Mouse (Mus musculus): ENCODE measurements around the gene Spata1. TPM values are rescaled to one million over a fixed set of nuclear protein-coding genes. Genes with fewer than 3 reads are reported as not detected.
A peak's percentile ranks its signal among the peaks of the same experiment; 100 is the strongest.

The Spata1 gene
- polyA plus RNA-seq, 2 experiments, result 0.65 to 0.93 TPM

GRCm38 (mm10) chr3:146500810-146501201, 1.3 kb upstream of the Spata1 start:
- H3K27ac ChIP-seq, result peak overlapping the region; percentile 91
- peak overlapping the region; percentile 89 for H3K9ac ChIP-seq (replicated peaks)
- peaks cover 10 to 20% of the 10 kb centered on the region in 2 experiments for H3K4me1 ChIP-seq (replicated peaks; ENCODE audit: control insufficient read depth in 2 of 2, insufficient read depth in 2 of 2, low read length in 1 of 2)
- H3K9me3 ChIP-seq (ENCODE audit: control insufficient read depth, low read length), result no peaks in the 10 kb centered on the region
- 8% methylated on average over 5 of the region's 5 CpGs for WGBS (ENCODE audit: insufficient replicate concordance)
- ATAC-seq (ENCODE audit: insufficient read depth) (no peak), DNase-seq (ENCODE audit: low read depth in 3 of 3, low spot score in 3 of 3) (no peak)
- H3K4me3 ChIP-seq (ENCODE audit: insufficient read depth in 1 of 2, low read depth in 2 of 2, low read length in 2 of 2), result peak overlapping the region; percentile 77 to 90
- peaks cover 21% of the 10 kb centered on the region for H3K36me3 ChIP-seq (replicated peaks; ENCODE audit: control insufficient read depth, insufficient read depth, low read depth)
- H3K4me2 ChIP-seq (ENCODE audit: low read depth), result peak overlapping the region; percentile 75
- TF ChIP-seq CTCF (IDR thresholded peaks at IDR 0.05; ENCODE audit: low read depth) (no peak), EP300 (IDR thresholded peaks at IDR 0.05; ENCODE audit: low read depth) (no peak)
- no peaks in the 10 kb centered on the region for H3K27me3 ChIP-seq (ENCODE audit: control insufficient read depth, insufficient read depth, low read length)

DNA sequence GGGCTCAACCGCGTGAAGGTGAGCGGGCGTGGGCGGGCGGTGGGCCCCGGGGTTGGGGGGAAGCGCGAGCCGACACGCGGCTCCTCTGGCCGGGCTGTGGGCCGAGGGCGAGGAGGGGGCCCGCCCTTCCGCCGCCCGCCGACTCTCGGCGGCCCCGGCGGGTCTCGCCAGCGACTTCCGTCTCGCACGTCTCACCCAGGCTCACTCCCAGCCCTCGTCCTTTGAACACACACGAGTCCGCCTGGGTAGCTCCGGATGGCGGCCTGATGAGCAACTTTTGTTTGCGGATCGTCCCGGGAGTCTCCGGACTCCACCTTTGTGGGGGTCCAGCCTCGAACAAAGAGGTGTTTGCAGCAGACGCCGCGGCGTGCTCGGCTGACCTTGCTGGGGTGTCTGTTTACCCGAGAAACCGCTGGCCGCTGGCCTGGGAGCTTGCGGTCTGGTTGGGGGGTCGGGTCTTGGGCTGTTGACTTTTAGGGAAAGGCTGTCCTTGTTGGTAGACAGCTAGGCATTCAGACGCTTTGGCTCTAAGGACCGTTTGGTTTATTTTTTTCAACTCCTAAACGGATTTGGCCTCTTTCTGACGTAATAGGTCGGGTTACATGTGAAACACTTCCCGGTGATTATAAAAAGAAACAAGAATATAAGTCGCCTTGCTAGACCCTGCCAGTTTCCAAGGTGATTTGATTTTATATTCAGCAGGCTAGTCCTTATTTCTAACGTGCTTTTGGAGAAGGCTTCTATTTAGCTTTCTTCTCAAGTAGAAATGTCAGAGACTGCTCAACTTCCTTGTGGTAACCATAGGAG, 653 bp upstream of the Spata1 start:
- Histone ChIP-seq H3K4me2 (ENCODE audit: low read depth) (peak overlapping the region; percentile 75), H3K36me3 (replicated peaks; ENCODE audit: control insufficient read depth, insufficient read depth, low read depth) (peaks cover 16% of the 10 kb centered on the region), H3K27ac (peak overlapping the region; percentile 91), H3K9ac (replicated peaks) (peak overlapping the region; percentile 89), H3K4me3 (ENCODE audit: insufficient read depth in 1 of 2, low read depth in 2 of 2, low read length in 2 of 2) (peak overlapping the region; percentile 77 to 90), H3K9me3 (ENCODE audit: control insufficient read depth, low read length) (no peaks in the 10 kb centered on the region), H3K4me1 (replicated peaks; ENCODE audit: control insufficient read depth in 2 of 2, insufficient read depth in 2 of 2, low read length in 1 of 2) (peaks cover 10 to 20% of the 10 kb centered on the region in 2 experiments), H3K27me3 (ENCODE audit: control insufficient read depth, insufficient read depth, low read length) (no peaks in the 10 kb centered on the region)
- ATAC-seq (ENCODE audit: insufficient read depth) (peak; percentile 61), DNase-seq (ENCODE audit: low read depth in 3 of 3, low spot score in 3 of 3) (peak in 1 of 3 experiments; percentile 47)
- under 1% methylated on average over 57 of the region's 57 CpGs for WGBS (ENCODE audit: insufficient replicate concordance)
- TF ChIP-seq CTCF (IDR thresholded peaks at IDR 0.05; ENCODE audit: low read depth) (no peak), EP300 (IDR thresholded peaks at IDR 0.05; ENCODE audit: low read depth) (no peak; the same call in 1 of the 2 replicates)

DNA sequence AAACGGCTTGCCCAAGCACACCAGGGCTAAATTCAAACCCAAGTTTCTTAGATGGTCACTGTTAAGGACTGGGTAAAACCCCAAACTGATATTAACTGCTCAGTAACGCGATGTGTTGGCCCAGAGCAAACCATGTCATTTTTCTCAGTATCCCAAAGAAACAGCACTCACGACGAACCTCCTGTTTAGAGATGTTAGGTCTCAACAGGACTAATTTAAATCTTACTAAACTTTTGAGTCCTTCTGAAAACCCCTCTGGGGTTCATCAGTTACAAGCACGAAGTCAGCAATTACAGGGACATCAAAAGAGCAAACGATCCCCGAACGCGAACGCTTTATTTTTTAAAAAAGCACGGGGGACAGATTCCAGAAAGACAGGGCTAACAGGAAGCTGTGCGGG, 564 bp downstream of the Spata1 start:
- WGBS (ENCODE audit: insufficient replicate concordance), result 2% methylated on average over 13 of the region's 13 CpGs
- Histone ChIP-seq H3K4me2 (ENCODE audit: low read depth) (peak overlapping the region; percentile 75), H3K9me3 (ENCODE audit: control insufficient read depth, low read length) (no peaks in the 10 kb centered on the region), H3K27ac (peak overlapping the region; percentile 91), H3K27me3 (ENCODE audit: control insufficient read depth, insufficient read depth, low read length) (no peaks in the 10 kb centered on the region), H3K9ac (replicated peaks) (peak overlapping the region; percentile 89), H3K4me1 (replicated peaks; ENCODE audit: control insufficient read depth in 2 of 2, insufficient read depth in 2 of 2, low read length in 1 of 2) (peaks cover 10 to 20% of the 10 kb centered on the region in 2 experiments), H3K36me3 (replicated peaks; ENCODE audit: control insufficient read depth, insufficient read depth, low read depth) (peaks cover 12% of the 10 kb centered on the region), H3K4me3 (ENCODE audit: insufficient read depth in 1 of 2, low read depth in 2 of 2, low read length in 2 of 2) (peak overlapping the region; percentile 77 to 90)
- TF ChIP-seq EP300 (IDR thresholded peaks at IDR 0.05; ENCODE audit: low read depth) (no peak), CTCF (IDR thresholded peaks at IDR 0.05; ENCODE audit: low read depth) (no peak)
- ATAC-seq (ENCODE audit: insufficient read depth) (peak; percentile 3; the same call in 1 of the 2 replicates), DNase-seq (ENCODE audit: low read depth in 3 of 3, low spot score in 3 of 3) (peak in 1 of 3 experiments; percentile 26)

DNA sequence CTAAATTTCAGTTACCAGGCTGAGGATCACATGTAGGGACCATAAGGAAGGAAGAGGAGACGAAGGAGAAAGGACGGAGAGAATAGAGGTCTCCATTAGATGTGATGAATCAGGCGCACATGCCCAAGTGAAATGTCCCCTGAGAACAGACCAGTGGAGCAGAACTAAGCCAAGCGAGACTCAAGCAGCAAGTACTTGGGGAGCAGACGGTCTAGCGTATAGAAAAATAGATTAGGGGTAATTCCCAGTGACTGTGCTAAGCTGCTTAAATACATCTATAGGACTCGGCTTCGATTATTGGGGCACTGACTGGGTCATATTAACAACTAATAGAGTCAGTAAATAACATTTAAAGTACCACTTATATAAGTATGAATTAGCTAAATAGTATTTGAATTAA, 4.6 kb downstream of the Spata1 start:
- Histone ChIP-seq H3K9me3 (ENCODE audit: control insufficient read depth, low read length) (no peaks in the 10 kb centered on the region), H3K27ac (no peak overlapping the region), H3K4me3 (ENCODE audit: insufficient read depth in 1 of 2, low read depth in 2 of 2, low read length in 2 of 2) (no peak overlapping the region), H3K36me3 (replicated peaks; ENCODE audit: control insufficient read depth, insufficient read depth, low read depth) (no peaks in the 10 kb centered on the region), H3K4me2 (ENCODE audit: low read depth) (no peak overlapping the region), H3K9ac (replicated peaks) (no peak overlapping the region), H3K4me1 (replicated peaks; ENCODE audit: control insufficient read depth in 2 of 2, insufficient read depth in 2 of 2, low read length in 1 of 2) (peaks cover 0 to 6% of the 10 kb centered on the region in 2 experiments; a peak in 1 of 4 replicates), H3K27me3 (ENCODE audit: control insufficient read depth, insufficient read depth, low read length) (no peaks in the 10 kb centered on the region)
- ATAC-seq (ENCODE audit: insufficient read depth), result no peak
- TF ChIP-seq CTCF (IDR thresholded peaks at IDR 0.05; ENCODE audit: low read depth) (no peak), EP300 (IDR thresholded peaks at IDR 0.05; ENCODE audit: low read depth) (no peak)
- no peak for DNase-seq (ENCODE audit: low read depth in 3 of 3, low spot score in 3 of 3)
- 73% methylated on average over 8 of the region's 8 CpGs for WGBS (ENCODE audit: insufficient replicate concordance)

DNA sequence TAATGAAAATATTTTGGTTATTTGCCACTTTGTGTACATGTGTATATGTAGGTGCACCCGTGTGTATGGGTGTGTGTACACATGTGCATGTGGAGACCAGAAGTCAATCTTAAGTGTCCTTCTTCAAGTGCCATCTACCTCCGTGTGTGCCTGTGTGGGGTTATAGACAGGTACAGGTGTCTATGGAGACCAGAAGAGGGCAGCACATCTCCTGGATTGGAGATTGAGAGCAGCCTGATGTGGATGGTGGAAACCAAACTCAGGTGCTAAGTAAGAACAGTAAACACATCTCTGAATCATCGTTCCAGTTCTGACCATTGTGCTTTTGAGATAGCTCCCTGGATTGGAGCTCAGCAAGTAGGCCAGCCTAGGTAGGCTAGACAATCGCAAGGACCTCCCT, 13.1 kb downstream of the Spata1 start:
- WGBS (ENCODE audit: insufficient replicate concordance), result 70% methylated on average over 4 of the region's 4 CpGs
- no peak overlapping the region for H3K27ac ChIP-seq
- DNase-seq (ENCODE audit: low read depth in 3 of 3, low spot score in 3 of 3), result no peak
- H3K9me3 ChIP-seq (ENCODE audit: control insufficient read depth, low read length), result no peaks in the 10 kb centered on the region
- TF ChIP-seq EP300 (IDR thresholded peaks at IDR 0.05; ENCODE audit: low read depth), result no peak
- peak; percentile 51 for TF ChIP-seq CTCF (IDR thresholded peaks at IDR 0.05; ENCODE audit: low read depth)
- H3K9ac ChIP-seq (replicated peaks), result no peak overlapping the region
- no peak overlapping the region for H3K4me3 ChIP-seq (ENCODE audit: insufficient read depth in 1 of 2, low read depth in 2 of 2, low read length in 2 of 2)
- no peaks in the 10 kb centered on the region for H3K27me3 ChIP-seq (ENCODE audit: control insufficient read depth, insufficient read depth, low read length)
- no peak overlapping the region for H3K4me2 ChIP-seq (ENCODE audit: low read depth)
- no peaks in the 10 kb centered on the region for H3K36me3 ChIP-seq (replicated peaks; ENCODE audit: control insufficient read depth, insufficient read depth, low read depth)
- H3K4me1 ChIP-seq (replicated peaks; ENCODE audit: control insufficient read depth in 2 of 2, insufficient read depth in 2 of 2, low read length in 1 of 2), result no peaks in the 10 kb centered on the region
- no peak for ATAC-seq (ENCODE audit: insufficient read depth)
